Mouse (Mus musculus): ENCODE data around the gene Casp8. TPM values are rescaled to one million over a fixed set of nuclear protein-coding genes. Genes with fewer than 3 reads are reported as not detected.
"Not testable (repeated sequence)": the region's sequence is repeated elsewhere in the genome, so short reads cannot be mapped to it uniquely, and the experiment has no call there.

Casp8 gene
- 100 to 1,000 TPM; 197 to 203 TPM for polyA plus RNA-seq (2017; shearing (Covaris generic))

- peak; percentile 69 for ATAC-seq
Observed at GRCm38 (mm10) chr1:58795291-58796058, at the start of gene Casp8. Casp8 (plus strand) TSS chr1:58795374.

GRCm38 (mm10) chr1:58746880-58747279 lies 48.3 kb upstream of the Casp8 start:
- ATAC-seq = peak; percentile 35

GRCm38 (mm10) chr1:58759451-58759850 lies 35.7 kb upstream of the Casp8 start:
- no peak for ATAC-seq

- no peak for ATAC-seq
Observed at GRCm38 (mm10) chr1:58760581-58760980, 34.6 kb upstream of the Casp8 start.

- ATAC-seq = peak; percentile 92
Observed at GRCm38 (mm10) chr1:58761391-58762275, 33.5 kb upstream of the Casp8 start.

- no peak for ATAC-seq
Observed at GRCm38 (mm10) chr1:58762576-58762975, 32.6 kb upstream of the Casp8 start.

- ATAC-seq = not testable (repeated sequence)
Observed at GRCm38 (mm10) chr1:58766446-58766845, 28.7 kb upstream of the Casp8 start.

- no peak for ATAC-seq
Observed at GRCm38 (mm10) chr1:58769136-58769535, 26.0 kb upstream of the Casp8 start.

- no peak for ATAC-seq
Observed at GRCm38 (mm10) chr1:58769701-58770100, 25.5 kb upstream of the Casp8 start.

- no peak for ATAC-seq
Observed at GRCm38 (mm10) chr1:58770111-58770720, 25.0 kb upstream of the Casp8 start.

- ATAC-seq = no peak
Observed at GRCm38 (mm10) chr1:58772084-58772483, 23.1 kb upstream of the Casp8 start.

GRCm38 (mm10) chr1:58773280-58773679 lies 21.9 kb upstream of the Casp8 start:
- no peak for ATAC-seq

- peak; percentile 95 for ATAC-seq
Observed at GRCm38 (mm10) chr1:58773905-58774304, 21.3 kb upstream of the Casp8 start.

GRCm38 (mm10) chr1:58775361-58775760 lies 19.8 kb upstream of the Casp8 start:
- ATAC-seq = no peak

GRCm38 (mm10) chr1:58777583-58777982 lies 17.6 kb upstream of the Casp8 start:
- no peak for ATAC-seq

GRCm38 (mm10) chr1:58778226-58778625 lies 16.9 kb upstream of the Casp8 start:
- ATAC-seq = peak; percentile 32

- no peak for ATAC-seq
Observed at GRCm38 (mm10) chr1:58786276-58786675, 8.9 kb upstream of the Casp8 start.

- no peak for ATAC-seq
Observed at GRCm38 (mm10) chr1:58788410-58788809, 6.8 kb upstream of the Casp8 start.

- no peak for ATAC-seq
Observed at GRCm38 (mm10) chr1:58794705-58795104, 469 bp upstream of the Casp8 start.

- ATAC-seq = no peak
Observed at GRCm38 (mm10) chr1:58796059-58796363, 837 bp downstream of the Casp8 start.

- ATAC-seq = no peak
Observed at GRCm38 (mm10) chr1:58796853-58797252, 1.7 kb downstream of the Casp8 start.

GRCm38 (mm10) chr1:58797370-58797769 lies 2.2 kb downstream of the Casp8 start:
- peak; percentile 82 for ATAC-seq

- no peak for ATAC-seq
Observed at GRCm38 (mm10) chr1:58798911-58799310, 3.7 kb downstream of the Casp8 start.

All from CD4-positive, CD25-positive, alpha-beta regulatory T cell, adult 4 months (primary cell).